8 mouse cellular contexts compared by ENCODE assay signal in the genomic region with DNA sequence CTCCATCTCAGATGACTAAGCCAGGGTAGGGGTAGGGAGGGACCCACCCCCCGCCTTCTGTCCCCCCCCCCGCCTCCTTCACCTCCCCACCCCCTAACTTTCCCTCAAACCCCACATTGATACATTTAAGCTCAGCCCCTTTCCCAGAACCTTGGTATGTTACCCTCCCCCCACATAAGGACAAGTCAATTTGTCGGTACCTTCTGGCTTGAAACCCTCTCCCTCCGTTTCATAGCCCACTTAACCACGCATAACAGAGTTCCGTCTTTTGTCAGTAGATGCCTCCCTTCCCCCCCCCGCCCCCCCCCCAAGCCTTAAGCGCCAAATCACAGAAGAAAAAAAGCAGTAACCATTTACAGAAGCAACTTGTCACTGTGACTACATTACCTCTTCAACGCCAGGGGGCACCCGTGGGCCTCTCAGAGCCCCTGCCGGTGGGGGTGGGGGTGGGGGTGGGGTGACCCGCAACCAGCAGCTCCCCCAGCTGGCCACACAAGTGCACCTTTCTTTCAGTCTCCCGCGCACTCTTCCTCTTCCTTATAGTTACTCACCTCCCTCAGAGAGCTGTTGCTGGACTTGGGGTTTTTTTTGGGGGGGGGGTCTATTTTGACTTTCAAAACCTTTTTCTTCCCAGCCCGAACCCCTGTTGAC. TPM values are rescaled to one million over a fixed set of nuclear protein-coding genes. Genes with fewer than 3 reads are reported as not detected.
DNase-seq lines count a peak whose midpoint lies in the region; ATAC-seq and TF ChIP-seq lines count a peak whose summit lies in the region.

No protein-coding gene starts in this region.

- peak; percentile 14 for DNase-seq in cerebellum, adult 11 months
- no peak for DNase-seq in cerebellum, adult 9-10 months
- peak; percentile 10 to 64 for DNase-seq in adrenal gland, adult 18-20 months (ENCODE audit: low spot score in 2 of 2)
- DNase-seq in embryonic facial prominence, embryonic 11.5 days (ENCODE audit: low spot score): peak; percentile 75
- peak; percentile 10 for DNase-seq in heart, postnatal 0 days (ENCODE audit: low spot score)
- DNase-seq in kidney, postnatal 36 days: peak; percentile 60 to 86
- DNase-seq in spleen, postnatal 36 days (ENCODE audit: low spot score in 2 of 2): peak; percentile 56 to 64

- H3K36me3 ChIP-seq in embryonic facial prominence, embryonic 11.5 days (replicated peaks; ENCODE audit: control insufficient read depth, insufficient read depth, low read depth, low read length): no peaks in the 10 kb centered on the region
- no peaks in the 10 kb centered on the region for H3K36me3 ChIP-seq in heart, postnatal 0 days (replicated peaks; ENCODE audit: control insufficient read depth, insufficient read depth, low read length)

- H3K4me2 ChIP-seq in embryonic facial prominence, embryonic 11.5 days (ENCODE audit: low read depth, low read length): no peak overlapping the region; the same call in 1 of the 2 replicates
- peak overlapping the region; percentile 66 for H3K4me2 ChIP-seq in heart, postnatal 0 days (ENCODE audit: low read depth, low read length)

- peak; percentile 75 for ATAC-seq in embryonic facial prominence, embryonic 11.5 days (replicated peaks; ENCODE audit: insufficient number of reproducible peaks, low FRiP score, low TSS enrichment, low read depth)
- peak; percentile 51; the same call in 1 of the 2 replicates for ATAC-seq in heart, postnatal 0 days (ENCODE audit: insufficient read depth, low read depth)
- peak; percentile 81 for ATAC-seq in megakaryocyte-erythroid progenitor cell, adult 5-6 weeks (replicated peaks; ENCODE audit: low FRiP score, low TSS enrichment, poor library complexity, severe bottlenecking)

- no peak overlapping the region; the same call in none of the 2 replicates for H3K4me3 ChIP-seq in embryonic facial prominence, embryonic 11.5 days (ENCODE audit: low read depth, low read length)
- no peak overlapping the region for H3K4me3 ChIP-seq in heart, postnatal 0 days (ENCODE audit: low read depth, low read length)

- no peaks in the 10 kb centered on the region for H3K9me3 ChIP-seq in embryonic facial prominence, embryonic 11.5 days (replicated peaks; ENCODE audit: control insufficient read depth, low read length)
- no peaks in the 10 kb centered on the region for H3K9me3 ChIP-seq in heart, postnatal 0 days (replicated peaks; ENCODE audit: control insufficient read depth, low read length)

- no peak overlapping the region for H3K27ac ChIP-seq in embryonic facial prominence, embryonic 11.5 days (replicated peaks; ENCODE audit: low read depth, low read length)
- no peak overlapping the region for H3K27ac ChIP-seq in heart, postnatal 0 days (ENCODE audit: low read depth)

- H3K27me3 ChIP-seq in embryonic facial prominence, embryonic 11.5 days (ENCODE audit: control insufficient read depth, insufficient read depth, low read length): no peaks in the 10 kb centered on the region
- H3K27me3 ChIP-seq in heart, postnatal 0 days (ENCODE audit: control insufficient read depth, insufficient read depth, low read length): no peaks in the 10 kb centered on the region

- WGBS in embryonic facial prominence, embryonic 11.5 days: 19% methylated on average over 11 of the region's 15 CpGs
- WGBS in heart, postnatal 0 days: 11% methylated on average over 11 of the region's 15 CpGs

- peak; percentile 47 for TF ChIP-seq CTCF in heart, postnatal 0 days (IDR thresholded peaks at IDR 0.05; ENCODE audit: low read depth)

- no peak for TF ChIP-seq EP300 in heart, postnatal 0 days (IDR thresholded peaks at IDR 0.05; ENCODE audit: low read depth)

- H3K9ac ChIP-seq in embryonic facial prominence, embryonic 11.5 days (replicated peaks; ENCODE audit: low read length): no peak overlapping the region
- H3K9ac ChIP-seq in heart, postnatal 0 days (replicated peaks; ENCODE audit: low read depth, low read length): no peak overlapping the region

- H3K4me1 ChIP-seq in embryonic facial prominence, embryonic 11.5 days (ENCODE audit: control insufficient read depth, insufficient read depth, low read length): no peaks in the 10 kb centered on the region
- no peaks in the 10 kb centered on the region for H3K4me1 ChIP-seq in heart, postnatal 0 days (ENCODE audit: control insufficient read depth, insufficient read depth)

RNA-seq across cellular contexts. Expression of a gene that starts 7.9 kb away (rescaled TPM):
- 10 to 100 TPM; 28.0 to 36.1 TPM for total RNA-seq in adrenal gland, adult 18-20 months (2021)
- polyA plus RNA-seq in embryonic facial prominence, embryonic 11.5 days (2014; fragmentation: Nextera tagmentation; extraction: Ambion mirVana): 7.3 and 9.1 TPM in 2 replicates
- total RNA-seq in heart, postnatal 0 days (2014; rRNA removed; ENCODE audit: low replicate concordance): 13.0 and 14.1 TPM in 2 replicates
- polyA plus RNA-seq in heart, postnatal 0 days (2015; fragmentation: Nextera tagmentation; extraction: Ambion mirVana): 1.5 and 1.6 TPM in 2 replicates
- 16.6 and 28.3 TPM in 2 replicates for total RNA-seq in megakaryocyte-erythroid progenitor cell, adult 5-6 weeks (2014; fragmentation: Nextera tagmentation)
- 24.0 and 27.5 TPM in 2 replicates for total RNA-seq in megakaryocyte-erythroid progenitor cell, adult 5-6 weeks (2017)
